Mouse (Mus musculus): ENCODE measurements at regions not wholly inside any gene's neighbourhood (a gene's known extent, or its start where the extent isn't known, plus 50 kb on each side); places are given as distances from the start of the nearest gene placed in this dataset.

GRCm38 (mm10) chr2:171638931-171639330 is 404.3 kb downstream of the Cbln4 start:
- no peak overlapping the region for H3ac ChIP-seq (ENCODE audit: control insufficient read depth, insufficient read length)
- no peaks in the 10 kb centered on the region for H3K36me3 ChIP-seq (ENCODE audit: control insufficient read depth, insufficient read depth)
- H3K27me3 ChIP-seq (ENCODE audit: control insufficient read depth, insufficient read depth, insufficient read length), result no peaks in the 10 kb centered on the region
- H3K4me2 ChIP-seq (ENCODE audit: low read depth), result no peak overlapping the region
- no peak overlapping the region for H3K4me3 ChIP-seq
- no peaks in the 10 kb centered on the region for H3K79me2 ChIP-seq (ENCODE audit: control insufficient read depth, insufficient read depth)
- TF ChIP-seq SRF (IDR thresholded peaks at IDR 0.05; ENCODE audit: control insufficient read depth, insufficient read length, low read depth), result no peak
- no peak for TF ChIP-seq CEBPB (IDR thresholded peaks at IDR 0.05; ENCODE audit: insufficient read depth, poor library complexity, severe bottlenecking)
- no peak for TF ChIP-seq TCF3 (IDR thresholded peaks at IDR 0.05; ENCODE audit: insufficient read length, low read depth)
- TF ChIP-seq POLR2AphosphoS2 (IDR thresholded peaks at IDR 0.05; ENCODE audit: insufficient read length, low read depth), result no peak
- no peak for TF ChIP-seq TCF12 (IDR thresholded peaks at IDR 0.05; ENCODE audit: insufficient read depth, poor library complexity, severe bottlenecking)
- no peak for TF ChIP-seq MYOG (IDR thresholded peaks at IDR 0.05; ENCODE audit: control insufficient read depth in 1 of 3, insufficient read depth in 1 of 3, insufficient read length in 2 of 3, low read depth in 2 of 3)
- no peak for TF ChIP-seq USF1 (IDR thresholded peaks at IDR 0.05; ENCODE audit: low read depth)
- no peak for TF ChIP-seq MYOD1 (IDR thresholded peaks at IDR 0.05; ENCODE audit: control insufficient read depth in 1 of 3, insufficient read length in 2 of 3, low read depth in 2 of 3)
- no peak for TF ChIP-seq REST (IDR thresholded peaks at IDR 0.05; ENCODE audit: insufficient read depth, insufficient read length)
- TF ChIP-seq POLR2A (IDR thresholded peaks at IDR 0.05; ENCODE audit: insufficient read length, low read depth), result no peak
- TF ChIP-seq E2F4 (IDR thresholded peaks at IDR 0.05; ENCODE audit: insufficient read depth), result no peak
- TF ChIP-seq MAX (IDR thresholded peaks at IDR 0.05; ENCODE audit: low read depth), result no peak

- no peaks in the 10 kb centered on the region for H3K36me3 ChIP-seq (ENCODE audit: control insufficient read depth, insufficient read depth)
- no peak overlapping the region for H3ac ChIP-seq (ENCODE audit: control insufficient read depth, insufficient read length)
- H3K4me3 ChIP-seq, result no peak overlapping the region
- no peak overlapping the region for H3K4me2 ChIP-seq (ENCODE audit: low read depth)
- H3K79me2 ChIP-seq (ENCODE audit: control insufficient read depth, insufficient read depth), result no peaks in the 10 kb centered on the region
- TF ChIP-seq USF1 (IDR thresholded peaks at IDR 0.05; ENCODE audit: low read depth) (no peak), POLR2AphosphoS2 (IDR thresholded peaks at IDR 0.05; ENCODE audit: insufficient read length, low read depth) (no peak), E2F4 (IDR thresholded peaks at IDR 0.05; ENCODE audit: insufficient read depth) (no peak), MYOD1 (IDR thresholded peaks at IDR 0.05; ENCODE audit: control insufficient read depth in 1 of 3, insufficient read length in 2 of 3, low read depth in 2 of 3) (no peak), TCF3 (IDR thresholded peaks at IDR 0.05; ENCODE audit: insufficient read length, low read depth) (no peak), SRF (IDR thresholded peaks at IDR 0.05; ENCODE audit: control insufficient read depth, insufficient read length, low read depth) (no peak), CEBPB (IDR thresholded peaks at IDR 0.05; ENCODE audit: insufficient read depth, poor library complexity, severe bottlenecking) (no peak), REST (IDR thresholded peaks at IDR 0.05; ENCODE audit: insufficient read depth, insufficient read length) (no peak), MAX (IDR thresholded peaks at IDR 0.05; ENCODE audit: low read depth) (no peak), POLR2A (IDR thresholded peaks at IDR 0.05; ENCODE audit: insufficient read length, low read depth) (no peak), MYOG (IDR thresholded peaks at IDR 0.05; ENCODE audit: control insufficient read depth in 1 of 3, insufficient read depth in 1 of 3, insufficient read length in 2 of 3, low read depth in 2 of 3) (no peak), TCF12 (IDR thresholded peaks at IDR 0.05; ENCODE audit: insufficient read depth, poor library complexity, severe bottlenecking) (no peak)
- H3K27me3 ChIP-seq (ENCODE audit: control insufficient read depth, insufficient read depth, insufficient read length), result no peaks in the 10 kb centered on the region
Observed at GRCm38 (mm10) chr2:171636837-171637236, 406.4 kb downstream of the Cbln4 start.

DNA sequence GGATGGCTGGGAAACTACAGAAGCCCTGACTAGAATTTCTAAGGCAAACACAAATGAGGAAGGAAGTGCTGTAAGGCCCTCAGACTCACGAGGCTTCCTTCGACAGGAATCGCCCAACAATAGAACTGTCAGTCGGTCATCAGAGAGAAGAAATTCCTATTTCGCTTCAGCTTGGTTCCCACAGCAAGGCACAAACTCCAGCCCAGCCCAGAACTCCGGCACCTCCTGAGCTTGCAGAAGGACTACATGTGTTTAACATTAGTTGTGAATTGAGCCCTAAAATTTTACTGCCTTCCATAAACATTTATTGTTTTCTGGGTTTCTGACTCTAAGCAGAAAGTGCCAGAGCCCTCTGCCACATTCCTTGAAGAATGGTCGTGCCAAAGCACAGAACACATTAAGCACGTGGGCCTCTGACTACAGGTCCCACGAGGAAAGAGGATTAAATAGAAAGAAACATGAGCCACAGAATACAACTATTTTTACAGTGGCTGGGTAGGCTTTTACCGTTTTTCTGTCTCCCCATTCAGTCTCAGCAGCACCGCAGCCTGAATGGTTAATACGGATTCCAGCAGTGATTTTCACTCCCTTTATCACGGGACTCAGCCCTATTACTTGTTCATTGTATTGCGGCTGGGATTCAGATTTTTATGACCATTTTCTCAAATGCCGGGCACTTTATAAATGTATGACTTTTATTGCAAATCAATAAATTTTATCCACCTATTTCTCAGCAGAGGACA is 409.7 kb downstream of the Cbln4 start:
- Histone ChIP-seq H3K4me3 (no peak overlapping the region), H3ac (ENCODE audit: control insufficient read depth, insufficient read length) (no peak overlapping the region), H3K79me2 (ENCODE audit: control insufficient read depth, insufficient read depth) (no peaks in the 10 kb centered on the region), H3K27me3 (ENCODE audit: control insufficient read depth, insufficient read depth, insufficient read length) (no peaks in the 10 kb centered on the region), H3K4me2 (ENCODE audit: low read depth) (no peak overlapping the region), H3K36me3 (ENCODE audit: control insufficient read depth, insufficient read depth) (no peaks in the 10 kb centered on the region)
- no peak for TF ChIP-seq E2F4 (IDR thresholded peaks at IDR 0.05; ENCODE audit: insufficient read depth)
- no peak for TF ChIP-seq TCF12 (IDR thresholded peaks at IDR 0.05; ENCODE audit: insufficient read depth, poor library complexity, severe bottlenecking)
- no peak for TF ChIP-seq CEBPB (IDR thresholded peaks at IDR 0.05; ENCODE audit: insufficient read depth, poor library complexity, severe bottlenecking)
- no peak for TF ChIP-seq TCF3 (IDR thresholded peaks at IDR 0.05; ENCODE audit: insufficient read length, low read depth)
- no peak for TF ChIP-seq USF1 (IDR thresholded peaks at IDR 0.05; ENCODE audit: low read depth)
- no peak for TF ChIP-seq POLR2A (IDR thresholded peaks at IDR 0.05; ENCODE audit: insufficient read length, low read depth)
- no peak for TF ChIP-seq REST (IDR thresholded peaks at IDR 0.05; ENCODE audit: insufficient read depth, insufficient read length)
- TF ChIP-seq SRF (IDR thresholded peaks at IDR 0.05; ENCODE audit: control insufficient read depth, insufficient read length, low read depth), result no peak
- TF ChIP-seq MYOG (IDR thresholded peaks at IDR 0.05; ENCODE audit: control insufficient read depth in 1 of 3, insufficient read depth in 1 of 3, insufficient read length in 2 of 3, low read depth in 2 of 3), result no peak
- TF ChIP-seq MYOD1 (IDR thresholded peaks at IDR 0.05; ENCODE audit: control insufficient read depth in 1 of 3, insufficient read length in 2 of 3, low read depth in 2 of 3), result no peak

DNA sequence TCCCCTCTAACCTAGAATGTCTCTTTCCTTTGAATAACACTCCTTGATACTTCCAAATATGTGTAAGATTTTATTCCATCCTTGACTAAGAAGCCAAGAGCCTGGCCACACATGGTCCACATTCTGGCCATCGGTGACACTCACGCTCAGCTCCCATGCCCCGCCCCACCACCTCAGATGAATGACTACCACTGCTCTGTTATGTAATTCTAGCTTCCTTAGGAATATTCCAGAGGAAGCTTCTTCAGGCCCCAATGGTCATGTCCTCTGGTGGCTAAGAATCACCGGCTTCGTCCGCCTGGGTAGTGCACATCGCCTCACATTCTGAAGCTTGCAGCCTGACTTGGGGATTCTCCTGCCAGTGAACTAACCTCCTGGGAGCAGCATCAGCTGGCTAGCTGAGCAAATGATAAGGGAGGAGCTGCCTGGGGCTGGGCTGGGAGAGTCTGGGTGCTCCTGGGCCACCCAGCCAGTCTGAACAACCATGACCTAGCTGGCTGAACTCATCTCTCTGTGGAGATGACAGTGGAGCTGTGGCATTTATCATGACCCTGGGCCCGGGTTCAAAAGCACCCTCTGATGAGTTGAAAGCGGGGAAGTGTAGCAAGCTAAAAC is 413.1 kb downstream of the Cbln4 start:
- Histone ChIP-seq H3K36me3 (ENCODE audit: control insufficient read depth, insufficient read depth) (no peaks in the 10 kb centered on the region), H3K4me3 (no peak overlapping the region), H3ac (ENCODE audit: control insufficient read depth, insufficient read length) (no peak overlapping the region), H3K4me2 (ENCODE audit: low read depth) (no peak overlapping the region), H3K79me2 (ENCODE audit: control insufficient read depth, insufficient read depth) (no peaks in the 10 kb centered on the region), H3K27me3 (ENCODE audit: control insufficient read depth, insufficient read depth, insufficient read length) (no peaks in the 10 kb centered on the region)
- TF ChIP-seq MYOG (IDR thresholded peaks at IDR 0.05; ENCODE audit: control insufficient read depth in 1 of 3, insufficient read depth in 1 of 3, insufficient read length in 2 of 3, low read depth in 2 of 3) (no peak), REST (IDR thresholded peaks at IDR 0.05; ENCODE audit: insufficient read depth, insufficient read length) (no peak), USF1 (IDR thresholded peaks at IDR 0.05; ENCODE audit: low read depth) (no peak), E2F4 (IDR thresholded peaks at IDR 0.05; ENCODE audit: insufficient read depth) (no peak), TCF3 (IDR thresholded peaks at IDR 0.05; ENCODE audit: insufficient read length, low read depth) (no peak), MYOD1 (IDR thresholded peaks at IDR 0.05; ENCODE audit: control insufficient read depth in 1 of 3, insufficient read length in 2 of 3, low read depth in 2 of 3) (no peak), SRF (IDR thresholded peaks at IDR 0.05; ENCODE audit: control insufficient read depth, insufficient read length, low read depth) (no peak)

Measured in myocyte (in vitro differentiated cells).